Mouse (Mus musculus) liver, embryonic 11.5 days (tissue): ENCODE data around the gene Nqo2. TPM values are rescaled to one million over a fixed set of nuclear protein-coding genes. Genes with fewer than 3 reads are reported as not detected.

Experiments used
- polyA plus RNA-seq: library from polyadenylated mRNA; unstranded; fragments of >200 nt; fragmentation: Nextera tagmentation; extraction: Ambion mirVana; gene quantifications from 2 replicates; pipeline ENCODE4 v1.2.1, GENCODE M21; 2014

Gene Nqo2
- polyA plus RNA-seq, 1 experiment from 2014 or later: 36.5 TPM

Other genes with a start within 250 kb of the Nqo2 start
- gene Serpinb6e, start 121.3 kb upstream of the Nqo2 start, polyA plus RNA-seq: not detected in 2 replicates
- not detected in 2 replicates for gene Serpinb6c, start 59.0 kb upstream of the Nqo2 start, polyA plus RNA-seq
- 18.6 and 23.4 TPM in 2 replicates for gene Ripk1, start 37.7 kb downstream of the Nqo2 start, polyA plus RNA-seq
- 23.6 and 24.1 TPM in 2 replicates for gene Serpinb6a, start 38.1 kb downstream of the Nqo2 start, polyA plus RNA-seq
- gene Bphl, start 72.9 kb downstream of the Nqo2 start, polyA plus RNA-seq: 32.8 and 35.3 TPM in 2 replicates
- 81.0 and 87.9 TPM in 2 replicates for gene Tubb2a, start 113.3 kb downstream of the Nqo2 start, polyA plus RNA-seq
- 7.6 and 7.7 TPM in 2 replicates for gene Tubb2b, start 165.8 kb downstream of the Nqo2 start, polyA plus RNA-seq
- 85.0 and 91.4 TPM in 2 replicates for gene Psmg4, start 198.3 kb downstream of the Nqo2 start, polyA plus RNA-seq